Mouse (Mus musculus) liver, embryonic 13.5 days (tissue): ENCODE results near the gene Mtmr11. TPM values are rescaled to one million over a fixed set of nuclear protein-coding genes. Genes with fewer than 3 reads are reported as not detected.
"Not testable (repeated sequence)": the region's sequence is repeated elsewhere in the genome, so short reads cannot be mapped to it uniquely, and the experiment has no call there.

Experiments
- ATAC-seq: fragments of 200-750 bp; cut with Nextera tagmentation; 2 replicates; pipeline ENCODE4 v1.8.0; 2017; ENCODE audit warnings: low read depth, mild to moderate bottlenecking, moderate number of reproducible peaks, moderate library complexity
- DNase-seq: peaks from one replicate; pipeline ENCODE4 v3.0.0; 2022
- H3K27ac ChIP-seq: fragments of 300-500 bp; sonication (generic); 2 replicates; pipeline ENCODE4 v1.5.1; 2015; ENCODE audit warnings: moderate library complexity, mild to moderate bottlenecking, inconsistent platforms
- H3K27me3 ChIP-seq: fragments of 300-500 bp; sonication (generic); 2 replicates; pipeline ENCODE4 v1.6.1; 2015; ENCODE audit warnings: mild to moderate bottlenecking, inconsistent platforms
- H3K36me3 ChIP-seq: fragments of 300-500 bp; sonication (generic); 2 replicates; pipeline ENCODE4 v1.6.1; 2015; ENCODE audit warnings: mild to moderate bottlenecking, inconsistent platforms
- H3K4me1 ChIP-seq: fragments of 300-500 bp; sonication (generic); replicated peaks from 2 replicates; pipeline ENCODE4 v1.6.1; 2015; ENCODE audit warnings: inconsistent platforms
- H3K4me2 ChIP-seq: fragments of 300-500 bp; sonication (generic); 2 replicates; pipeline ENCODE4 v1.6.1; 2015; ENCODE audit warnings: inconsistent platforms, mild to moderate bottlenecking, moderate library complexity
- H3K4me3 ChIP-seq: fragments of 300-500 bp; sonication (generic); replicated peaks from 2 replicates; pipeline ENCODE4 v1.5.1; 2015; ENCODE audit warnings: mild to moderate bottlenecking, inconsistent platforms
- H3K9ac ChIP-seq: fragments of 300-500 bp; sonication (generic); 2 replicates; pipeline ENCODE4 v1.6.1; 2015; ENCODE audit warnings: mild to moderate bottlenecking, inconsistent platforms
- H3K9me3 ChIP-seq: fragments of 300-500 bp; sonication (generic); replicated peaks from 2 replicates; pipeline ENCODE4 v1.6.1; 2016; ENCODE audit warnings: inconsistent platforms
- WGBS: fragments of 180-500 bp; shearing (Covaris S2); methylation state at CpG from one replicate; pipeline ENCODE4 v1.1.7; 2015; ENCODE audit not compliant: insufficient replicate concordance; 5-methylcytosine and 5-hydroxymethylcytosine counted together
- polyA plus RNA-seq: library from polyadenylated mRNA; unstranded; fragments of >200 nt; fragmentation: Nextera tagmentation; extraction: Ambion mirVana; gene quantifications from 2 replicates; pipeline ENCODE4 v1.2.1, GENCODE M21; 2015

The Mtmr11 gene
- polyA plus RNA-seq, 1 experiment from 2014 or later, result 1.9 TPM

DNA sequence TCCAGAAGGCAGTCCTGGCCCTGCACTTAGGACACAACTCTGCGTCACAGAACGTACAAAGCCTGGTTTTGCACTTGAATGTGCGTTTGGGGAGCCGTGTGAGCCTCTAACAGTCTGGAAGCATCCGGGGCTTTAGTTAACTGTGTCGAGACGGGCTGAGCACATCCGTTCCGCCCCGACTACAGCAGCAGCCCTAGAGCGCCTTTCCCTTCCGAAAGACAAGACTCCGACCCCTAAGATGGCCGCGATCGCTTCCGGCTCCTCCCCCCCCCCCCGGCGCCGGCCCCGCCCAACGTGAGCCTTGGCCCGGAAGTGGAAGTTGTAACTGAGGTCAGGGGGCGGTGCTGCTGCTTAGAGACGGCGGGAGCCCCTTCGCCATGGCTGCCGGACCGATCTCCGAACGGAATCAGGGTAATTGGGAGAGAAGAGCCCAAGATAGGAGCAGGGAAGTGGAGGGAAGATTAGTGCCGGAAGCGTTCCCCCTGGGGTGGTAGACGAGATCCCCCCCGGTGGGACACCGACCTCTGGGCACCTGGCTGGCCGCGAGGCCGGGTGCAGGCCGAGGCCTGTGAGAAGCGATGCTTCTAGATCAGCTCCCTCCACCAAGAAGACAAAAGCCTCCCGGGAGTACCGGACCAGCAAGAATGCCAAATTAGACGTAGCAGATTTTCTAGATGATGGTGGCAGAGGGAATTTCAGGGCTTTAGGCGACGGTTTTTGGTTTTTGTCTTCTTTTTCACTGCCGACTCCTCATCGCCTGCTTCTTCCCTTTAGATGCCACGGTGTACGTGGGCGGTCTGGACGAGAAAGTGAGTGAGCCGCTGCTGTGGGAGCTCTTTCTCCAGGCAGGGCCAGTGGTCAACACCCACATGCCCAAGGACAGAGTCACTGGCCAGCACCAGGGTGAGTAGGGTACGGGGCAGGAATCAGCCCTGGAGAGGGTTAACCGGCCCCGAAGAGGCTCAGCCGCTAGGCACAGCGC lies 10.7 kb downstream of the Mtmr11 start, which contains the start of gene Sf3b4:
Sf3b4 (plus strand) TSS at position 136 of the 982 bp plus-strand sequence.
- Histone ChIP-seq H3K9ac (peak within 1 kb of the TSS; percentile 88), H3K4me3 (peak within 1 kb of the TSS; percentile 90), H3K4me2 (peak within 1 kb of the TSS; percentile 85), H3K36me3 (peaks cover 41% of the 10 kb centered on the region), H3K4me1 (peaks cover 61% of the 10 kb centered on the region), H3K27ac (peak within 1 kb of the TSS; percentile 96), H3K9me3 (no peaks in the 10 kb centered on the region), H3K27me3 (no peaks in the 10 kb centered on the region)
- WGBS, result under 1% methylated on average over 58 of the region's 58 CpGs
- ATAC-seq (peak; percentile 92), DNase-seq (peak; percentile 73)

DNA sequence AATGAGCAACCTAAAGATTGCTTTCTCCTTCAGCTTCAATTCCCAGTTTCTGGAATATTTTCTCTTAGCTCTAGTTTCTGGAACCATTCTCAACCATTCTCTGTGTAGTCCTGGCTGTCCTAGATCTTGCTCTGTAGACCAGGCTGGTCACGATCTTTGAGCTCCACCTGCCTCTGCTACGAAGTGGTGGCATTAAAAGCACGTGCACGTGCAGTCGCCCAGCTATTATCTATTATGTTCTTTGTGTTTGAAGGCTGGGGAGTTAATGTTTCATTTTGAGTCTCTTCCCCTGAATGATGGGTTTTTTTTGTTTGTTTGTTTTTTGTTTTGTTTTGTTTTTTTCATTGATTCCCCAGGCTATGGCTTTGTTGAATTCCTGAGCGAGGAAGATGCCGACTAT lies 11.4 kb downstream of the Mtmr11 start:
- Histone ChIP-seq H3K36me3 (peaks cover 48% of the 10 kb centered on the region), H3K4me1 (peaks cover 60% of the 10 kb centered on the region), H3K27me3 (no peaks in the 10 kb centered on the region), H3K4me2 (peak overlapping the region; percentile 85), H3K27ac (peak overlapping the region; percentile 96), H3K9ac (peak overlapping the region; percentile 88), H3K4me3 (peak overlapping the region; percentile 90), H3K9me3 (no peaks in the 10 kb centered on the region)
- no peak for ATAC-seq
- 22% methylated on average over 7 of the region's 7 CpGs for WGBS
- no peak for DNase-seq

GRCm38 (mm10) chr3:96174042-96174441 lies 12.2 kb downstream of the Mtmr11 start:
- not testable (repeated sequence) for DNase-seq, H3K27ac ChIP-seq, H3K27me3 ChIP-seq, ATAC-seq, H3K9me3 ChIP-seq
- Histone ChIP-seq H3K36me3 (peaks cover 55% of the 10 kb centered on the region), H3K9ac (peak overlapping the region; percentile 62), H3K4me1 (peaks cover 53% of the 10 kb centered on the region), H3K4me3 (peak overlapping the region; percentile 90), H3K4me2 (peak overlapping the region; percentile 85)
- WGBS, result 77% methylated on average over 4 of the region's 4 CpGs

DNA sequence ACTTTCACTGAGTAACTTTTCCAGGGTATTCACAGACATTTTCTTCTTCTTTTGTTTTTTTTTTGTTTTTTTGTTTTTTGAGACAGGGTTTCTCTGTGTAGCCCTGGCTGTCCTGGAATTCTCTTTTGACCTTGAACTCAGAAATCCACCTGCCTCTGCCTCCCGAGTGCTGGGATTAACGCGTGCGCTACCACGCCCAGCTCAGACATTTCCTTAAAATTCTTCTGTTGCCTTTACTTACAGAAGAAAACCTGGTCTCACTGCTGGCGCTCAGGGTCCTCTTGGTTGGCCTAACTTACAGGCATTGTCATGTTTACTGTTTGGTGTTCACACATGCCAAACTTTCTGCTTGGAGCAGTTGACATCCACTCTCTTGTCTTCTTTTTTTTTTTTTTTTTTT lies 13.4 kb downstream of the Mtmr11 start:
- H3K4me3 ChIP-seq, result no peak overlapping the region
- H3K9ac ChIP-seq, result peak overlapping the region; percentile 62; the same call in 1 of the 2 replicates
- peaks cover 52% of the 10 kb centered on the region for H3K36me3 ChIP-seq
- no peak overlapping the region for H3K27ac ChIP-seq
- no peak overlapping the region; the same call in 1 of the 2 replicates for H3K4me2 ChIP-seq
- ATAC-seq (no peak), DNase-seq (no peak)
- H3K4me1 ChIP-seq, result peaks cover 49% of the 10 kb centered on the region
- H3K9me3 ChIP-seq, result no peaks in the 10 kb centered on the region
- H3K27me3 ChIP-seq, result no peaks in the 10 kb centered on the region
- 85% methylated on average over 6 of the region's 6 CpGs for WGBS

GRCm38 (mm10) chr3:96178427-96178826 lies 16.6 kb downstream of the Mtmr11 start:
- H3K4me1 ChIP-seq, result peaks cover 43% of the 10 kb centered on the region
- 81% methylated on average over 4 of the region's 4 CpGs for WGBS
- no peak overlapping the region for H3K4me3 ChIP-seq
- ATAC-seq, result no peak
- H3K9me3 ChIP-seq, result no peaks in the 10 kb centered on the region
- no peak overlapping the region for H3K27ac ChIP-seq
- peaks cover 28% of the 10 kb centered on the region for H3K27me3 ChIP-seq
- no peak overlapping the region for H3K4me2 ChIP-seq
- no peak overlapping the region for H3K9ac ChIP-seq
- H3K36me3 ChIP-seq, result peaks cover 52% of the 10 kb centered on the region
- DNase-seq, result no peak

- peaks cover 38% of the 10 kb centered on the region for H3K4me1 ChIP-seq
- no peak overlapping the region for H3K4me3 ChIP-seq
- WGBS, result 77% methylated on average over 2 of the region's 2 CpGs
- peaks cover 48% of the 10 kb centered on the region for H3K36me3 ChIP-seq
- H3K9me3 ChIP-seq, result no peaks in the 10 kb centered on the region
- ATAC-seq (no peak), DNase-seq (no peak)
- no peak overlapping the region for H3K9ac ChIP-seq
- no peak overlapping the region for H3K4me2 ChIP-seq
- H3K27ac ChIP-seq, result no peak overlapping the region
- H3K27me3 ChIP-seq, result peaks cover 29% of the 10 kb centered on the region
Measured at GRCm38 (mm10) chr3:96178902-96179301, 17.1 kb downstream of the Mtmr11 start.

DNA sequence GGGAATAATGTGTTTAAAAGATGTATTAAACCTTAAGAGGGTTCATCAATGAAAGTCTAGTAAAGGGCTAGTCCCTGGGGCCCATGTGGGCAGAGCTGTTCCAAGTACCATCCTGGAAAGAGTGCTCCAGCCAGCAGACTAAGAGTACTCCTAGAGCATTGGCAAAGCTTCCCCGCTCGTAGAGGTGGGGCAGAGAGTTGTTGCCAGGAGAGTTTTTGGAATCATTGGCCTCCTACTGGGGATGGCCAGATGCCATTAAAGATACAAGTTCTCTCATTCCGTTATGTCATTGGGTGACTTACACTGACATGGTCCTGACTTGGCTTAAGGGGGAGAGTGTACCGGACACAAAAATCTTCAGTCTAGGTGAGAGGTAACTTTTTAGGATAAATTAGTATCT lies 17.7 kb downstream of the Mtmr11 start:
- H3K9me3 ChIP-seq, result no peaks in the 10 kb centered on the region
- no peak for DNase-seq
- 72% methylated on average over 4 of the region's 4 CpGs for WGBS
- H3K4me2 ChIP-seq, result no peak overlapping the region
- H3K4me1 ChIP-seq, result peaks cover 32% of the 10 kb centered on the region
- no peak for ATAC-seq
- no peak overlapping the region for H3K27ac ChIP-seq
- H3K9ac ChIP-seq, result no peak overlapping the region
- H3K4me3 ChIP-seq, result no peak overlapping the region
- peaks cover 42% of the 10 kb centered on the region for H3K36me3 ChIP-seq
- peaks cover 32% of the 10 kb centered on the region for H3K27me3 ChIP-seq

DNA sequence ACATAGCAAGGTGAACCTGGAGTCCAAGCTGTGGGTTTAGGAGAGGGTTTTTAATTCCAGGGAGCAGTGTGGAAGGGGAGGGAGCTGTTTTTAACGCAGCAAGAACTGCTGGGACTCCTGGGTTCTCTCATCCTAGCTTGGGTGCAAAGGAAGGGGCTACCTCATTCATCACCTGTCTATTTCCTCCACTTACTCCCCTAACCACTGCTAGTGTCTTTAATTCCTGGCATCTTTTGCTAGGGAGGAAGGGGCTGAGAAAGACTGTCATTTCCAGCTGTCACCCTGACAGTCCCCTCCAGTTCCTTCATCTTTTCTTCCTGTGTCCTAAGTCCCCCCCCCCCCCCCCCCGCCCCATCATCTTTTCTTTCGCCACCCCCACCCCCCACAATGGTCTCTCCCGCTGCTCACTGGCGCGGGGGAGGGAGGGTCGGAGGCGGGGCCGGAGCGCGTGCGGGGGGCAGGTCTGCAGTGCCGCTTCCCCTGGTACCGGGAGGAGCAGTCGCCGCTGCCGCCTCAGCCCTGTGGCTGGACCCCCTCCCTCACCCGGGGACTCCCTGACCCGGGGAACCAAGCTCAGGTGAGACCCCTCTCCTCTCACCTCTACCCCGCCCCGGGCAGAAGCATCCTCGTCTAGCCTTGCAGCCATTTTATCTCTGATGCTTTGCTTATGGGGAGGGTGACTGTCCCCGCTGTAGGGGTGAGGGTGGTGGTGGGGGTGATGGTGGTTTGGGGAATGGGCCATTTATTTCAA lies 19.1 kb downstream of the Mtmr11 start, which contains the start of gene Sv2a:
Sv2a (plus strand) TSS at position 425 of the 751 bp plus-strand sequence.
- Histone ChIP-seq H3K4me1 (peaks cover 23% of the 10 kb centered on the region), H3K4me2 (peak within 1 kb of the TSS; percentile 67), H3K27ac (no peak within 1 kb of the TSS), H3K9ac (peak within 1 kb of the TSS; percentile 51; the same call in 1 of the 2 replicates), H3K9me3 (no peaks in the 10 kb centered on the region), H3K36me3 (peaks cover 28% of the 10 kb centered on the region), H3K27me3 (peaks cover 32% of the 10 kb centered on the region), H3K4me3 (peak within 1 kb of the TSS; percentile 54)
- no peak for DNase-seq
- WGBS, result 1% methylated on average over 19 of the region's 23 CpGs
- ATAC-seq, result no peak

DNA sequence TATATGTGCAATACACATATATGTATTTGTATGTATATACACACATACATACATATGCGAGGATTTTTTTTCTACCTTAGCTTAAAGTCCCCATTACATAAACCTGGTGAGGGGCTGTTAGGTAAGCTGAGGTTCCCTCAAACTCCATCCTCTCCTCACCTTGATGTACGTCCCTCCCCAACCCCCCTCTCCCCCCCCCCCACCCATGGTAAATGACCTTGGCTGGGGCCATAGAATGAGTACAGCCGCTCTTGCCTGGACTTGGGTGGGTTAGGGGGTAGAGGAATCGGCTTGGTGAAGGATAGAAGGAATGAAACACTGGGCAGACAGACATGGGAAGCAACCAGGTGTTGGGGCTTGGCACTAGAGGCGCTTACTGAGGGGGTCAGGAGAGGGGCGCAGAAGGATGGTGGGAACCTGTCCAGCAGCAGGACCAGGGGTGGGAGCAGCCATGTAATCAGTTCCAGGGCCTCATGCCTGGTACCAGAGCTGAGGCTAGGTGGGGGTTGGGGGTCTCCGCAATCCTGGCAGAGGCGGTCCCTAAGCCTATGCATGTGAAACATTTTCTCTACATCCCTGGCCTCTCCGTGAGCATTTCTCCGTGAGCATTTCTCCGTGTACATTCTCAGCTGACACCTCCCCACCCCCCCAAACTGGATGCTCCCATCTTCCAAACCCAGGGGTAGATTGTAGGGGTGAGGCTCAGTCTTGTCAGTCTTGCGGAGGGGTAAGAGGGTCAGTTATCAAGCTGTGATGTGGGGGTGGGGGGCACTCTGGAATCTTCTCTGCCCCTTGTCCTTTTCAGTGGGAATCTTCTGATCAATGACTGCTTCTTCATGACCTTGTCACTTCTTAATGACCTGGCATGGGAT lies 19.9 kb downstream of the Mtmr11 start:
- no peak overlapping the region for H3K9ac ChIP-seq
- H3K4me2 ChIP-seq, result peak overlapping the region; percentile 67
- DNase-seq, result no peak
- no peak for ATAC-seq
- H3K27ac ChIP-seq, result no peak overlapping the region
- H3K4me3 ChIP-seq, result peak overlapping the region; percentile 54; the same call in 1 of the 2 replicates
- H3K27me3 ChIP-seq, result peaks cover 32% of the 10 kb centered on the region
- WGBS, result 46% methylated on average over 12 of the region's 12 CpGs
- peaks cover 17% of the 10 kb centered on the region for H3K4me1 ChIP-seq
- no peaks in the 10 kb centered on the region for H3K9me3 ChIP-seq
- H3K36me3 ChIP-seq, result peaks cover 20% of the 10 kb centered on the region

DNA sequence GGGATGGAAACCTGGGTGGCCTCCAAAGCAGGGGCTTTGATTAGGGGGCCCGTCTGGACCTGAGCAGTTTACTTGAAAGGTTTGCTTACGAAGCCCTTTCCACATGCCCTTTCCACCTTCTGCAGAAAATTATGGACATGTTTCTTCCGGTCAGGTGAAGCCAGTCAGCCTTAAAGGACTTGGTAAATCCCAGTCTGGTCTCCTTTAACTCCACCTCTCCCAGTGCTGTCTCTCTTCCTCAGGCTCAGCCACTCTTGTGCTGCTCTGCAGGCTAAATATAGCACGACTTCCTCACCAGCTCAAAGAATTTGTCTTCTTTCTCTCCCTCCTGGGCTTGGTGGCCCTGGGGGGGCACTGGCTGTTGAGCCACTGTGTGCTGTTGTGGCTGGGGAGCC lies 20.6 kb downstream of the Mtmr11 start:
- Histone ChIP-seq H3K36me3 (peaks cover 15% of the 10 kb centered on the region), H3K4me2 (no peak overlapping the region), H3K9me3 (no peaks in the 10 kb centered on the region), H3K4me1 (peaks cover 16% of the 10 kb centered on the region), H3K4me3 (no peak overlapping the region), H3K27me3 (peaks cover 32% of the 10 kb centered on the region), H3K27ac (no peak overlapping the region), H3K9ac (no peak overlapping the region)
- DNase-seq (no peak), ATAC-seq (no peak)
- WGBS, result 22% methylated on average over 4 of the region's 4 CpGs
